Mouse (Mus musculus) kidney, postnatal 0 days (tissue): ENCODE measurements around the gene Supt16. TPM values are rescaled to one million over a fixed set of nuclear protein-coding genes. Genes with fewer than 3 reads are reported as not detected.

Source experiments
- ATAC-seq: fragments of 200-750 bp; cut with Nextera tagmentation; replicated peaks from 2 replicates; pipeline ENCODE4 v1.8.0; 2017; ENCODE audit warnings: low read depth, moderate number of reproducible peaks, moderate TSS enrichment, moderate library complexity; ENCODE audit not compliant: low FRiP score
- DNase-seq: peaks from one replicate; pipeline ENCODE4 v3.0.0-alpha.2; 2016; ENCODE audit warnings: low spot score
- H3K27ac ChIP-seq: fragments of 300-500 bp; sonication (generic); 2 replicates; pipeline ENCODE4 v1.5.1; 2014; ENCODE audit warnings: mild to moderate bottlenecking
- H3K27me3 ChIP-seq: fragments of 300-500 bp; sonication (generic); 2 replicates; pipeline ENCODE4 v1.6.1; 2014; ENCODE audit warnings: low read length, mixed read lengths; ENCODE audit not compliant: insufficient read depth
- H3K36me3 ChIP-seq: fragments of 300-500 bp; sonication (generic); 2 replicates; pipeline ENCODE4 v1.6.1; 2014; ENCODE audit warnings: low read length, mixed read lengths; ENCODE audit not compliant: insufficient read depth
- H3K4me1 ChIP-seq: fragments of 300-500 bp; sonication (generic); replicated peaks from 2 replicates; pipeline ENCODE4 v1.6.1; 2014; ENCODE audit warnings: antibody characterized with exemption, low read length, mixed read lengths; ENCODE audit not compliant: insufficient read depth
- H3K4me2 ChIP-seq: fragments of 300-500 bp; sonication (generic); 2 replicates; pipeline ENCODE4 v1.6.1; 2014; ENCODE audit warnings: mild to moderate bottlenecking, low read length, moderate library complexity, mixed read lengths
- H3K4me3 ChIP-seq: fragments of 300-500 bp; sonication (generic); replicated peaks from 2 replicates; pipeline ENCODE4 v1.5.1; 2014; ENCODE audit warnings: low read depth, low read length
- H3K9ac ChIP-seq: fragments of 300-500 bp; sonication (generic); 2 replicates; pipeline ENCODE4 v1.6.1; 2014; ENCODE audit warnings: low read depth, low read length
- H3K9me3 ChIP-seq: fragments of 300-500 bp; sonication (generic); replicated peaks from 2 replicates; pipeline ENCODE4 v1.6.1; 2016; ENCODE audit warnings: low read length, inconsistent platforms, mixed read lengths
- CTCF ChIP-seq: IDR thresholded peaks from 2 replicates; pipeline ENCODE4 v1.5.1; 2016; ENCODE audit warnings: antibody characterized with exemption, low read depth, mild to moderate bottlenecking, moderate library complexity
- WGBS: fragments of 180-500 bp; shearing (Covaris S2); extraction: QIAGEN DNeasy Blood & Tissue Kit; methylation state at CpG from one replicate; pipeline ENCODE4 v1.1.7; 2014; 5-methylcytosine and 5-hydroxymethylcytosine counted together
- polyA plus RNA-seq: library from polyadenylated mRNA; unstranded; fragments of >200 nt; fragmentation: Nextera tagmentation; extraction: Ambion mirVana; gene quantifications from 2 replicates; pipeline ENCODE4 v1.2.1, GENCODE M21; 2015

Gene Supt16
- polyA plus RNA-seq, 1 experiment from 2014 or later = 38.5 TPM

GRCm38 (mm10) chr14:52140577-52141444 is 56.4 kb downstream of the Supt16 start:
- 0 out of 2 replicates have a peak overlapping the region, but pooled peaks have one; percentile 4 for H3K4me3 ChIP-seq
- peaks cover 7% of the 10 kb centered on the region; the same call in 1 of the 2 replicates for H3K4me1 ChIP-seq
- no peak overlapping the region for H3K27ac ChIP-seq
- 35% methylated on average over 19 of the region's 19 CpGs for WGBS
- H3K9me3 ChIP-seq = no peaks in the 10 kb centered on the region
- H3K4me2 ChIP-seq = peak overlapping the region; percentile 41
- no peaks in the 10 kb centered on the region for H3K27me3 ChIP-seq
- ATAC-seq = 0 out of 2 replicates have a peak, but pooled peaks have one; percentile 21
- TF ChIP-seq CTCF = no peak
- H3K9ac ChIP-seq = peak overlapping the region; percentile 37; the same call in 1 of the 2 replicates
- H3K36me3 ChIP-seq = no peaks in the 10 kb centered on the region
- peak; percentile 26 for DNase-seq

GRCm38 (mm10) chr14:52133584-52133983 is 63.6 kb downstream of the Supt16 start:
- DNase-seq (no peak), ATAC-seq (no peak)
- Histone ChIP-seq H3K27ac (no peak overlapping the region), H3K4me2 (no peak overlapping the region), H3K4me3 (no peak overlapping the region), H3K9me3 (no peaks in the 10 kb centered on the region), H3K27me3 (no peaks in the 10 kb centered on the region), H3K4me1 (no peaks in the 10 kb centered on the region), H3K9ac (no peak overlapping the region), H3K36me3 (no peaks in the 10 kb centered on the region)
- WGBS = 77% methylated on average over 5 of the region's 5 CpGs
- no peak for TF ChIP-seq CTCF

- TF ChIP-seq CTCF = no peak
- 92% methylated on average over 3 of the region's 3 CpGs for WGBS
- H3K9ac ChIP-seq = no peak overlapping the region
- no peak overlapping the region for H3K4me2 ChIP-seq
- DNase-seq (no peak), ATAC-seq (no peak)
- no peaks in the 10 kb centered on the region for H3K4me1 ChIP-seq
- H3K4me3 ChIP-seq = no peak overlapping the region
- H3K9me3 ChIP-seq = no peaks in the 10 kb centered on the region
- H3K27me3 ChIP-seq = no peaks in the 10 kb centered on the region
- H3K27ac ChIP-seq = no peak overlapping the region
- no peaks in the 10 kb centered on the region for H3K36me3 ChIP-seq
Observed at GRCm38 (mm10) chr14:52124636-52125035, 72.6 kb downstream of the Supt16 start.

- ATAC-seq (no peak), DNase-seq (peak; percentile 89)
- Histone ChIP-seq H3K4me3 (no peak overlapping the region), H3K9ac (no peak overlapping the region), H3K27ac (no peak overlapping the region), H3K27me3 (no peaks in the 10 kb centered on the region), H3K4me2 (no peak overlapping the region), H3K9me3 (no peaks in the 10 kb centered on the region), H3K36me3 (no peaks in the 10 kb centered on the region), H3K4me1 (no peaks in the 10 kb centered on the region; the same call in 1 of the 2 replicates)
- TF ChIP-seq CTCF = peak; percentile 90
- 30% methylated on average over 4 of the region's 4 CpGs for WGBS
Observed at GRCm38 (mm10) chr14:52123918-52124317, 73.3 kb downstream of the Supt16 start.

GRCm38 (mm10) chr14:52120169-52120568 is 77.0 kb downstream of the Supt16 start:
- Histone ChIP-seq H3K4me2 (peak overlapping the region; percentile 99; the same call in 1 of the 2 replicates), H3K36me3 (no peaks in the 10 kb centered on the region), H3K4me3 (no peak overlapping the region), H3K9ac (no peak overlapping the region), H3K27ac (no peak overlapping the region), H3K27me3 (no peaks in the 10 kb centered on the region), H3K9me3 (no peaks in the 10 kb centered on the region), H3K4me1 (no peaks in the 10 kb centered on the region; the same call in 1 of the 2 replicates)
- WGBS = 64% methylated on average over 7 of the region's 7 CpGs
- DNase-seq (no peak), ATAC-seq (no peak)
- no peak for TF ChIP-seq CTCF

- DNase-seq (peak; percentile 76), ATAC-seq (peak; percentile 84)
- Histone ChIP-seq H3K9ac (peak overlapping the region; percentile 68), H3K27me3 (no peaks in the 10 kb centered on the region), H3K9me3 (no peaks in the 10 kb centered on the region), H3K36me3 (no peaks in the 10 kb centered on the region), H3K4me1 (no peaks in the 10 kb centered on the region; the same call in 1 of the 2 replicates), H3K27ac (peak overlapping the region; percentile 83), H3K4me2 (peak overlapping the region; percentile 99), H3K4me3 (peak overlapping the region; percentile 44)
- TF ChIP-seq CTCF = peak; percentile 44; the same call in 1 of the 2 replicates
- WGBS = under 1% methylated on average over 38 of the region's 38 CpGs
Observed at GRCm38 (mm10) chr14:52118823-52119608, 78.2 kb downstream of the Supt16 start.
